Mouse (Mus musculus) c-Kit-positive CD71-positive TER-119-negative erythroid progenitor cells, embryonic 14.5 days (primary cell): ENCODE data around the gene Slc5a4a.
A peak's percentile ranks its signal among the peaks of the same experiment; 100 is the strongest.

Experiments used
- DNase-seq: peaks from one replicate; pipeline ENCODE4 v3.0.0-alpha.2; 2013; ENCODE audit warnings: low read depth

Slc5a4a gene

DNA sequence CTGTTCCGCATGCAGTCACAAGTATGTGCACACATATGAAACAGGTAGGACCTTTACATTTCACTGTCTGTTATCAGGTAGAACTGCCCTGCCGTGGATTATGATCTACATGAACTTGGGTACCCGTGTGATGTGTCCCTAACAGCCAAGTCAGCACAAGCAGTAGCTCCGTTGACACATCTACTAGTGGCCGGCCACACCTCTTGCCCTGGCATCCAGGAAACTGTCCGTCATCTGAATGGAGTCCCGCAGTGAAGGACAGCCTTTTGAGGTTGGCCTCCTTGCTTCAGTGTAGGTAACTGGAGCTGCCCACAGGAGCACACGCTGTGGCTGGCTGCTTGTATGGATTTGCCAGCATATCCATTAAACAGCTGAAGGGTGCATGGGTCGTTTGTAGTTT is 71.0 kb downstream of the Slc5a4a start:
- DNase-seq = no peak

DNA sequence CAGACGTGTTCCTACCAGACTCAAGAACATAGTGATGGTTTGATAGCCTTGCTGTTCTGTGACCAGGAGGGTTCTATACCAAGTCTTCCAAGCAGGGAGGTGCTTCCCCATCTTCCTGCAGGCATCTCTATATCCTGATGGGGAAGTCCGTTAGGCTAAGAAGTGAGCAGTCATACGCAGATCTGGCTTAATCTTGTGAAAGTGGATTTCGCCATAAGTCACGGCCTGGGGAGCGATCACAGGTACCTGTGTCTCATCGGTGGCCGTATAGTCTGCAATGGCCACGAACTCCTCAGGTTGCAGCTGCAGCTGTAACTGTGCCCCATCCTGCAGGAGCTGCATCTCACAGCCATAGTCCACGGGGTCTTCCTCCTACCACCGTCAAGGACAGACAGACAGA is 78.7 kb downstream of the Slc5a4a start:
- DNase-seq = no peak

DNA sequence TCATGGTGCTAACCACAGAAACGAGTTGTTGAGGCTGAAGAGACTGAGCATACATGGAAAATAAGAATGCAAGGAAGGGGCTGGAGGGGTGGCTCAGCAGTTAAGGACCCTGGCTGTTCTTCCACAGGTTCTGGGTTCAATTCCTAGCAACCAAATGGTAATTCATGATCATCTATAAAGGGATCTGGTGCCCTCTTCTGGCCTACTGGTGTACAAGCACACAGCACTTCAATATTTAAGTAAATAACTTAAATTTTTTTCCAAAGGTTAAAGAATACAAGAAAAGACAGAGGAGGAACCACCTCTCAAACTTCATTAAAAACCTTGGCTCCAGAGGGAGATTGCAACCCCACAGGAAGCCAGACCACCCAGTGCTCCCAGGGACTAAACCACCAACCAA is 82.4 kb downstream of the Slc5a4a start:
- DNase-seq = no peak

DNA sequence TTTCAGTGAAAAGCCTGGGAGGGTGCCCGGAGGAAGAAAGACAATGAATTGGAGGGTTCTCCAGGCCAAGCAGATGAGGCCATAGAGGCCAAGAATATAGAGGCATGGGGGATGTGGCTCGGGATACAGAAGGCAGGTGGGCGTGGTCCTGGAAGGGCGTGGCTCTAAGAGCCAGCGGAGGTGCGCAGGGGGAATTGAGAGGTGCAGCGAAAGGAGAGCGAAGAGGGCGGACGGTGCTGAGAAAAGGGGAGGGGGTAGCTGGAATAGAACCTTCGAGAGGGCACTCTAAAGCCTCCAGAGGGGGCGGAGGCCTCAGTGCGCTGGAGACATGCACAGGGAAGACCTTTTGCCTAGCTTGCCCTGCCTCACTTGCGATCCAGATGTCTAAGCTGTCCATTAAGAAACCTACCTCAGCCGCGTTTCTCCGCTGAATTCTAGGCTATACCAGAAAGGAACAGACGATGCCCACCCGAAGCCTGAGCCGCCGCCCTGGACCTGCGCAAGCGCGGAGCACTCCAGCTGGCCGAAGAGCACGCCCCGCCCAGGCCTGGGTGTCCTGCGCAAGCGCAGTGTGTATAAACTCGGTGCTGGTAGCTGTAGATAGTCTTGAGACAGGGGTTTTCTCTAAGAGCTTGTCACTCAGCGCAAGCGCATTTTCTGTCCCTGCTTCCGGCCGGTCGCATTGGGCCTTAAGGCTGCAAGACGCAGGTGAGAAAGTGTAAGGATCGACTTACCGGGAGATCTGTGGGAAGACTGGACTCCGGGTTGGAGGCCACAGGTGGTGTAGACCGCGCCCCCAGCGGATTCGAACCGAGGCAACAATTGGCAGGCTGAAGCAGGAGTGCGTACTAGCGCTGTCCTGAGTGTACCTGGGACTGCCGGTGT is 90.3 kb downstream of the Slc5a4a start, which contains the start of gene Prmt2:
Gene Prmt2, minus strand, starts transcription at position 525 of the 885 bp plus-strand sequence.
- DNase-seq = peak; percentile 91
